Mouse (Mus musculus) megakaryocyte, embryonic 14.5 days (primary cell): ENCODE data around the gene Lix1l.

Experiments
- FLI1 ChIP-seq: IDR thresholded peaks from 2 replicates; pipeline ENCODE4 v1.6.1; 2012; ENCODE audit warnings: low read length, inconsistent platforms, mixed read lengths
- GATA1 ChIP-seq: IDR thresholded peaks from 3 replicates; pipeline ENCODE4 v1.6.1; 2012; ENCODE audit warnings: mixed read lengths, low read length, inconsistent platforms, borderline replicate concordance

DNA sequence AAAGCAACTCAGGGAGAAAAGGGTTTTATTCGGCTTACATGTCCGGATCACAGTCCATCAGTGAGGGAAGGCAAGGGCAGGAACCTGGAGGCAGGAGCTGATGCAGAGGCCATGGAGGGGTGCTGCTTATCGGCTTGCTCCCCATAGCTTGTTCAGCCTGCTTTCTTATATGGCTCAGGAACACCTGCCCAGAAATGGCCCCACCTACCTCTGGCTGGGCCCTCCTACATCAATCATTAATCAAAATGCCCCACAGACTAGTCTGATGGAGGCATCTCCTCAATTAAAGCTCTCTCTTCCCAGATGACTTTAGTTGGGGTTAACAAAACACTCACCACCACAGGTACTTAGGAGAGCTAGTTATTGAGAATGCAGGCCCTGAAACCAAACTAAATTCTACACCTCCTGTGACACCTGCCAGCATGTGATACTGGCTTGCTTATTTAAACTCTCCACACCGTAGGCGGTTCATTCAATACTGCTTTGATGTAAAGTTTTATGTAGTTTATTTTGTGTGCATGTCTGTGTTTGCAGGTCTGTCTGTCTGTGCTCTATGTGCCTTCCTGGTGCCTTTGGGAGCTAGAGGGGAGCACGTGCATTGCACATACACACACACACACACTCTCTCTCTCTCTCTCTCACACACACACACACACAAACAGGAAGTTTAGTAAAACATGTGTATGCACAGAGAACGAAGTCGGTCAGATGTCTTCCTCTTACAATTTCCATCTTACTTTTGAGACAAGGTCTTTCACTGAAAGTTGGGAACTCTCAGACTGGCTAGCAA is 34.1 kb upstream of the Lix1l start:
- TF ChIP-seq GATA1 (no peak), FLI1 (no peak)
